Mouse (Mus musculus) intestine, postnatal 0 days (tissue): ENCODE data around the gene Zfp385c. TPM values are rescaled to one million over a fixed set of nuclear protein-coding genes. Genes with fewer than 3 reads are reported as not detected.

ENCODE experiments used
- ATAC-seq: fragments of 200-750 bp; cut with Nextera tagmentation; 2 replicates; pipeline ENCODE4 v1.8.0; 2017; ENCODE audit warnings: mild to moderate bottlenecking, moderate TSS enrichment, moderate library complexity
- H3K27ac ChIP-seq: fragments of 300-500 bp; sonication (generic); 2 replicates; pipeline ENCODE4 v1.5.1; 2014; ENCODE audit warnings: mild to moderate bottlenecking, low read depth, low read length, moderate library complexity
- H3K27me3 ChIP-seq: fragments of 300-500 bp; sonication (generic); replicated peaks from 2 replicates; pipeline ENCODE4 v1.6.1; 2014; ENCODE audit warnings: low read length, mixed read lengths; ENCODE audit not compliant: control insufficient read depth, insufficient read depth
- H3K36me3 ChIP-seq: fragments of 300-500 bp; sonication (generic); 2 replicates; pipeline ENCODE4 v1.6.1; 2014; ENCODE audit warnings: mild to moderate bottlenecking, moderate library complexity; ENCODE audit not compliant: control insufficient read depth, insufficient read depth
- H3K4me1 ChIP-seq: fragments of 300-500 bp; sonication (generic); replicated peaks from 2 replicates; pipeline ENCODE4 v1.6.1; 2014; ENCODE audit warnings: antibody characterized with exemption, low read length, mixed read lengths; ENCODE audit not compliant: control insufficient read depth, insufficient read depth
- H3K4me2 ChIP-seq: fragments of 300-500 bp; sonication (generic); replicated peaks from 2 replicates; pipeline ENCODE4 v1.6.1; 2014; ENCODE audit warnings: low read depth, mild to moderate bottlenecking, moderate library complexity
- H3K4me3 ChIP-seq: fragments of 300-500 bp; sonication (generic); 2 replicates; pipeline ENCODE4 v1.5.1; 2014; ENCODE audit warnings: low read depth, low read length
- H3K9ac ChIP-seq: fragments of 300-500 bp; sonication (generic); 2 replicates; pipeline ENCODE4 v1.6.1; 2014; ENCODE audit warnings: mild to moderate bottlenecking, low read depth, low read length
- H3K9me3 ChIP-seq: fragments of 300-500 bp; sonication (generic); 2 replicates; pipeline ENCODE4 v1.6.1; 2016; ENCODE audit warnings: mixed run types; ENCODE audit not compliant: control insufficient read depth
- CTCF ChIP-seq: sonication (generic); IDR thresholded peaks from 2 replicates; pipeline ENCODE4 v1.5.1; 2016; ENCODE audit warnings: low read depth, mild to moderate bottlenecking, control low read depth, antibody characterized with exemption, moderate library complexity
- WGBS: fragments of 180-500 bp; shearing (Covaris S2); extraction: QIAGEN DNeasy Blood & Tissue Kit; methylation state at CpG from one replicate; pipeline ENCODE4 v1.1.7; 2014; 5-methylcytosine and 5-hydroxymethylcytosine counted together
- polyA plus RNA-seq: library from polyadenylated mRNA; unstranded; fragments of >200 nt; fragmentation: Nextera tagmentation; extraction: Ambion mirVana; gene quantifications from 2 replicates; pipeline ENCODE4 v1.2.1, GENCODE M21; 2015

Gene Zfp385c
- polyA plus RNA-seq, 1 experiment from 2014 or later: 0.09 TPM

DNA sequence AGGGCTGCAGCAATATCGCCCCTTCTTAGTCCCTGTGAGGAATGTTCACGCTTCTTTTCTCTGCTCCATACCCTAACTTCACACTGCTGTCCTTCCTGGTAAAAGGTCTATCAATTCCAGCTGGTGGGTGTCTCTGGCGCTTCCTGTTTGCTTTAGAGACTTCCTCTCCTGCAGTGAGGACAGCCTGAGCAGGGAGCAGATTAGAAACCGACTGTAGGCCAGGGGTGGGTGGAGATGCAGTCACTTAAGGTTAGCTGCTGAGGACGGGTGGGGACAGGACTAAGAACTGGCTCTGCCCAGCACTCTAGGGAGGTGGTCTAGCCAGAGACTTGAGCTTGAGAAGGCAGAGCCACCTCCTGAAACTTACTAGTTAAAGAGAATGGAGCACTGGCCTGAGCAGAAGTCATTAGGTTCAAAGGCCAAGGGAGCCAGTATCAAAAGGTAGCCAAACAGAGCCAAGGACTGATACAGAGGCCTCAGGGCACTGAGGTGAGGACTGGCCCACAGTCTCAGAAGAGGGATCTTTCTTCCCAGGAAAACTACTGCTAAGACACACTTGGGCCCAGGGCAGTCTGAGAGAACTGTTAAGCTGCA, 32.8 kb upstream of the Zfp385c start:
- H3K4me1 ChIP-seq: peaks cover 19% of the 10 kb centered on the region
- peak overlapping the region; percentile 78 for H3K27ac ChIP-seq
- H3K9ac ChIP-seq: no peak overlapping the region
- 21% methylated on average over 5 of the region's 5 CpGs for WGBS
- no peaks in the 10 kb centered on the region for H3K9me3 ChIP-seq
- no peaks in the 10 kb centered on the region for H3K27me3 ChIP-seq
- TF ChIP-seq CTCF: no peak
- no peak overlapping the region for H3K4me3 ChIP-seq
- H3K36me3 ChIP-seq: peaks cover 12% of the 10 kb centered on the region
- H3K4me2 ChIP-seq: no peak overlapping the region
- 0 out of 2 replicates have a peak, but pooled peaks have one; percentile 18 for ATAC-seq

DNA sequence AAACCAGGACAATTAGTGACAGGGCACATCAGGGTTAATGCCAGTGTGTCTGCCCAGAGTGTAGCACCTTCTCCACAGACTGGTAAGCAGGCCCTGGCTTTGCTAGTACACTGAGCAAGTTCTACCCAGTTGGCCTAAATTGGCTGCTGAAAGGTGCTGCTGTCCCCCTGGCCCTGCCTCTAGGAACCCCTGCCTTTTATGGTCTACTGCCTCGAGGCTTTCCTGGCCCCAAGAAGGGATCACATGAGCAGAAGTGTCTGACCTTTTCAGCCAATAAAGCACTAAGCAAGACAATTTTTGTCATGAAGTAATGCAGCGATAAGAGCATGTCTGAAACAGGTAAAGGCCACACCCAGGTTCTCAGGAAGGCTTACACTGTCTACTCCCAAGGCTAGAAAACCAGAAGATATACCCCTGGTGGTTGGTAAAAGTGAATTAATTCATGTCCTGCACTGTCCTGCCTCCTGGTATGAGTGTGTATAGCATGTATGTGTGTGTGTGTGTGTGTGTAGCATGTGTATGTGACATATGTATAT, 30.3 kb upstream of the Zfp385c start:
- no peak for TF ChIP-seq CTCF
- no peaks in the 10 kb centered on the region for H3K27me3 ChIP-seq
- no peak overlapping the region for H3K4me3 ChIP-seq
- H3K4me2 ChIP-seq: no peak overlapping the region
- no peaks in the 10 kb centered on the region for H3K9me3 ChIP-seq
- no peak overlapping the region for H3K9ac ChIP-seq
- WGBS: 23% methylated on average over 2 of the region's 2 CpGs
- peak overlapping the region; percentile 80 for H3K27ac ChIP-seq
- H3K4me1 ChIP-seq: peaks cover 22% of the 10 kb centered on the region
- ATAC-seq: peak; percentile 36
- H3K36me3 ChIP-seq: peaks cover 24% of the 10 kb centered on the region

DNA sequence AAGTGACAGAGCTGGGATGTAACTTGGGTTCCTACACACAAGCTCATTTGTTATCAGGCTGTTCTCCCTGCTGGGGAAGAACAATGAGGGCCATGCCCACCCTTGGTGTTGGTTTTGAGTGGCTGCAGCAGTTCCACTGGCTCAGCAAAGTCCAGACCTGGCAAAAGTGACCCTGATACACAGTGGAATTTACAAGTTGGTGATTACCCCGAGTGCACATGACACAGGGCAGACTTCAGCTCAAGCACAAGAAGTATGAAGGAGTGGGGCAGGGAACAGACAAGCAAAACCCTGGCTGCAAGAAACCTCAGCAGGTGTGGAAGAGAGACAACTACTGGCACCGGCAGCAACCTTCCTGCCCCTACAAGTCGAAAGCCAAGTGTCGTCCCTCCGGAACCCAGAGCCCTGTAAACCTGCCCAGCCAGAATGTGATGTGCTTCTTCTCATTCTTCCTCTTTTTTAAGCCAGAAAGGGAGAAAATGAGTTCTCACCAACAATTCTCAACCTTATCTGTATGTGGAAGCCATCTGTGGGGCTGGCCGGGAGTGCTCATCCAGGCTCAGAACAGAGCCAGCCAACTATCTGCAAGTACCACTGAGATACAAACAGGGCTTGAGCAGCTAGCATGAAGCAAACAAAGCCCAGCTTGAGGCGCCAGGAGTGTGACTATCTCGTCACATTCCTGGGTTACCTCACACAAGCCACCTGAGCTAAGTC, 29.7 kb upstream of the Zfp385c start:
- peak; percentile 40 for ATAC-seq
- Histone ChIP-seq H3K4me2 (0 out of 2 replicates have a peak overlapping the region, but pooled peaks have one; percentile 14), H3K27ac (peak overlapping the region; percentile 80)

DNA sequence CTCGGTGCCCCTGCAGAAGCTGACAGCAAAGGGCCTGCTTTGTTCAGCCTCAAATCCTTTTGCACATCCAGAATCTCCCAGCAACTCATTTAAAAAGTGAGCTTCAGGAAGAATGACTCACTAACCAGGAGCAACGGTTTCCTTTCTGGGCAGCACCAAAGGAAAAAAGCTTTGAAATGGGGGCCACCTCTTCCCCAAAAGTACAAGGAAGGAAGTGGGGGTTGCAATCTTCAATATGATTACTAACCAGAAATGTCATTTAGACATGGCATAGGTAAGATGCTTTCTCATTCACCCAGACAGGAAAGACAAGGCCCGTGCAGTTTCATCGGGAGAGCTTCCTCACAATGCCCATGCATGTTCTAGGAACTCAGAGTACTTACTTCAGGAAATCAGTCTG, 29.0 kb upstream of the Zfp385c start:
- ATAC-seq: no peak
- Histone ChIP-seq H3K4me2 (no peak overlapping the region), H3K27me3 (no peaks in the 10 kb centered on the region), H3K9ac (no peak overlapping the region), H3K27ac (peak overlapping the region; percentile 80), H3K9me3 (no peaks in the 10 kb centered on the region), H3K4me3 (no peak overlapping the region), H3K4me1 (peaks cover 22% of the 10 kb centered on the region), H3K36me3 (peaks cover 37% of the 10 kb centered on the region)
- TF ChIP-seq CTCF: no peak
- 63% methylated on average over 4 of the region's 4 CpGs for WGBS

More for the DNA sequence above, 29.7 kb upstream of the Zfp385c start:
- H3K36me3 ChIP-seq: peaks cover 30% of the 10 kb centered on the region
- peak overlapping the region; percentile 8; the same call in 1 of the 2 replicates for H3K9ac ChIP-seq
- no peaks in the 10 kb centered on the region for H3K27me3 ChIP-seq
- WGBS: 51% methylated on average over 8 of the region's 8 CpGs
- no peaks in the 10 kb centered on the region for H3K9me3 ChIP-seq
- no peak for TF ChIP-seq CTCF
- H3K4me1 ChIP-seq: peaks cover 22% of the 10 kb centered on the region
- H3K4me3 ChIP-seq: no peak overlapping the region

DNA sequence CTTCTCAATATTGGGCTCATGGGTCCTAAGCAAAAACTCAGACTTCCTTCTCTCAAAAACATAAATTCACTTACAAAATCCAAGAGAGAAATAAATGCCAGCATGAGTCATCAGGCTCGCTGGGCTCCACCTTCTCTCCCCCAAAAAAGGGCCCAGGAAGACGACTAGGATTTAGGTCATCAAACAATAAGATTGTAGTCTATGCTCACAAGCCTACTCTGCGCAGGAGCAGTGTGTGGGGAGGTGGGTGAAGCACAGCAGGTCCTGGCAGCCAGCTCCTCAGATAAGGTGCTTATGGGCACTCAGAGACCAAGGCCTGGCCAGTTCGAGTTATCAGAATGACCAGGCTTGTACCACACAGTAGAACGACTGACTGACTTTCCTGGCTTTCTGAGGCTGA, 28.1 kb upstream of the Zfp385c start:
- Histone ChIP-seq H3K4me3 (no peak overlapping the region), H3K27ac (peak overlapping the region; percentile 80), H3K9ac (no peak overlapping the region), H3K4me1 (peaks cover 22% of the 10 kb centered on the region), H3K36me3 (peaks cover 45% of the 10 kb centered on the region), H3K9me3 (no peaks in the 10 kb centered on the region), H3K4me2 (no peak overlapping the region), H3K27me3 (no peaks in the 10 kb centered on the region)
- TF ChIP-seq CTCF: no peak
- ATAC-seq: no peak
- 53% methylated on average over 5 of the region's 5 CpGs for whole genome bisulfite sequencing

DNA sequence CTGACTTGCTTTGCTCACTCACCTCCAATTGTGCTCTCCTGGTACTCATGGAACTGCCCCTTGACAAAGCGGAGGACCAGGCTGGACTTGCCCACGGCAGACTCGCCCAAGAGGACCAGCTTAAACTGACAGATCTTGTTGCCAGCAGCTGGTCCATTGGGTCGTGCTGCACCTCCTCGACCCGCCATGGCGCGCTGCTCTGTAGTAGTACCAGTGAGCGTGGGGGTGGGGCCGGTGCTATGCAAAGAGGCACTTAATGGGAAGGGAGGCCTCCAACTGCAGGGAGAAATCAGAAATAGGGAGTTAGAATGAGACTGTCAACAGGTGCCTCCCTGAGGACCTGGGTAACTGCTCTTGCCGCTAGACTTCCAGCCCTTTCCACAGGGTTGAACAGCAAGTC, 27.6 kb upstream of the Zfp385c start:
- WGBS: 85% methylated on average over 11 of the region's 11 CpGs

More for the DNA sequence above, 27.6 kb upstream of the Zfp385c start:
- H3K9me3 ChIP-seq: no peaks in the 10 kb centered on the region
- no peak overlapping the region for H3K4me2 ChIP-seq
- H3K36me3 ChIP-seq: peaks cover 49% of the 10 kb centered on the region
- peak overlapping the region; percentile 80 for H3K27ac ChIP-seq
- H3K4me1 ChIP-seq: peaks cover 18% of the 10 kb centered on the region; the same call in 1 of the 2 replicates
- no peak for ATAC-seq
- no peaks in the 10 kb centered on the region for H3K27me3 ChIP-seq
- no peak overlapping the region for H3K9ac ChIP-seq
- no peak overlapping the region for H3K4me3 ChIP-seq
- TF ChIP-seq CTCF: no peak
